Mouse (Mus musculus) megakaryocyte, embryonic 14.5 days (primary cell): ENCODE measurements around the gene Zfp148.

Source experiments
- FLI1 ChIP-seq: IDR thresholded peaks from 2 replicates; pipeline ENCODE4 v1.6.1; 2012; ENCODE audit warnings: low read length, inconsistent platforms, mixed read lengths
- GATA1 ChIP-seq: IDR thresholded peaks from 3 replicates; pipeline ENCODE4 v1.6.1; 2012; ENCODE audit warnings: mixed read lengths, low read length, inconsistent platforms, borderline replicate concordance

DNA sequence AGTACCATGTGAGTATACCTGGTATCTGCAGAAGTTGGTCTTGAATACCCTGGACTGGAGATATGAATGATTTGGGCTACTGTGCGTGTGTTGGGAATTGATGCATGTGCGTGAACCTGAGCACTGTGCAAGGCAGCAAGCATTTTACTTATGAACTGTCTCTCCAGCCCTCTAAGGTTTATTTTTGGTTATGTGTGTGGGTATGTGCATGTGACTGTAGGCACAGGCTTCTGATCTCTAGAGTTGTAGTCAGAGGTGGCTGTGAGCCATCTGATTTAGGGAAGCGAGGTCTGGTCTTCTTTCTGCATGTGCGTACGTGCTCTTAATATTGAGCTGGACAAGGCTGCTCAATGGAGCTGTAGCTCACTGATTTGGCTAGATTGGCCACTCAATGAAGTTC, 33.6 kb downstream of the Zfp148 start:
- TF ChIP-seq GATA1: no peak
- no peak for TF ChIP-seq FLI1
